Mouse (Mus musculus): Measurements from ENCODE around the gene Traf6.

DNA sequence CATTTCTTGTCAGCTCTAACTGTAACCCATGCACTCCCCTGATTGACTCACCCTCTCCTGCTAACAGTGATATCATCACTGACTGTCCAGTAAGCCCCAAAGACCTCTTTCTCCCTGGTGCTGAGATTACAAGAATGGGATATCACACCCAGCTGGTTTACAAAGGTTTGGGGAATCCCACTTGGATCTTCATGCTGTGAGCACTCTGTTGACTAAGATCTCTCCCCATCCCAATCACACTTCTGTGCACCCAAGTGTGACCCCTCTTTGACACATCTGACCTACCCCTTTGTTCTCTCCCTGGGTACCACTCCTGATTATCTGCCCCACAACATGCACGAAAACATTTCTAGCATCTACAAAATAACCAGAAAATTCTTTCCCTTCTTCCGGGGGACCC lies 29.9 kb upstream of the Traf6 start:
- no peak for TF ChIP-seq CTCF (IDR thresholded peaks at IDR 0.05; ENCODE audit: low read depth)
- no peak for TF ChIP-seq EP300 (IDR thresholded peaks at IDR 0.05; ENCODE audit: low read depth)
